Mouse (Mus musculus): ENCODE measurements around the gene Chgb.

DNA sequence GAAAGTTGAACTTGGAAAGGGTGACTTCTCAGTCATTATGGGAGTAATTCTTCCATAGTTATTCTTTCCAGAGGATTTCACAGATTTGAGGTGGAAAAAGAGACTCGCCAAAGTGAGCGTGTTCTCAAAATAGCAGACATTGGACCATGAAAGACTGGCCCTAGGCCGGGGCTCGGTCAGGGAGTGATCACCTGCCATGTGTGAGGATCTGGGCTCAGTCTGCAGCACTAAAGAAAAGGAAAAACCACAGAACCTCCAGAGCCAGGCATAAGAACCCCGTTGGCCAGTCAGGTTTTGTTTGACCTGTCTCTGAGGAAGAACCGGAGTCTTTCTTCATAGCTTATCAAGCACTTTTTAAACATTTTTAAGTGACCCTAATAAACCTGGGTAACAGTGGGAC, 3.0 kb downstream of the Chgb start:
- TF ChIP-seq CTCF (IDR thresholded peaks at IDR 0.05; ENCODE audit: low read depth): no peak
- no peak for TF ChIP-seq EP300 (IDR thresholded peaks at IDR 0.05; ENCODE audit: low read depth)
